ENCODE assay signal across 12 mouse cellular contexts in the genomic region with DNA sequence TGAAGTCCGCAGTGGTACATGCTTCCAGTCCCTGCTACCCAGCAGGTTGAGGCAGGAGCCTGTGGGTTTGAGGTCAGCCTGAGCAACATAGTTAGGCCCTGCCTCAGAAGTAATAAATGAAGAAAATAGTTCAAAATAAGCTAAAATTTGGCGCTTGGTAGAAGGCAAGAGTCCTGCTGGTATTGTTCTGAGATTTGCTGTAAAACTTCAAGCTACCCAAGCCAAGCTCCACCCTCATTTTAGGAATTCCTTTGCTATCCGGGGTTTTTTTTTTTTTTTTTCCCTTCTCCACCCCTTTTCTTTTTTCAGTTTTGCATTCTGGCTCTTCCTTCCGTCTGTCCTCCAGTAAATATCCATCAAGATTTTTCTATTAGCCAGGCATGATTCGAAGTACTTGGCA. TPM values are rescaled to one million over a fixed set of nuclear protein-coding genes. Genes with fewer than 3 reads are reported as not detected.
DNase-seq lines count a peak whose midpoint lies in the region; ATAC-seq and TF ChIP-seq lines count a peak whose summit lies in the region.
"Had no signal": no experiment of that assay in that cellular context is flagged by ENCODE, and none has a peak within 500 bp of the region (broad histone marks: within the 10 kb centered on the region; RNA-seq: fewer than 3 reads in every experiment).

No protein-coding gene starts in this region.

- WGBS in heart, embryonic 16.5 days = 66% methylated on average over 5 of the region's 5 CpGs
- WGBS in heart, embryonic 10.5 days = 70% methylated on average over 5 of the region's 5 CpGs
- 48% methylated on average over 5 of the region's 5 CpGs for WGBS in lung, embryonic 14.5 days
- 74% methylated on average over 5 of the region's 5 CpGs for WGBS in embryonic facial prominence, embryonic 10.5 days
- WGBS in limb, embryonic 12.5 days = 72% methylated on average over 5 of the region's 5 CpGs

- H3K36me3 ChIP-seq in heart, embryonic 16.5 days (ENCODE audit: control insufficient read depth, insufficient read depth) = no peaks in the 10 kb centered on the region
- no peaks in the 10 kb centered on the region for H3K36me3 ChIP-seq in heart, embryonic 10.5 days
- H3K36me3 ChIP-seq in lung, embryonic 14.5 days (ENCODE audit: insufficient read depth) = no peaks in the 10 kb centered on the region
- H3K36me3 ChIP-seq in embryonic facial prominence, embryonic 10.5 days (replicated peaks) = no peaks in the 10 kb centered on the region
- no peaks in the 10 kb centered on the region for H3K36me3 ChIP-seq in limb, embryonic 12.5 days
- H3K36me3 ChIP-seq: intestine, embryonic 15.5 days; midbrain, embryonic 15.5 days had no signal

- peaks cover 8% of the 10 kb centered on the region for H3K4me1 ChIP-seq in heart, embryonic 16.5 days (ENCODE audit: control insufficient read depth, insufficient read depth, low read length)
- H3K4me1 ChIP-seq in heart, embryonic 10.5 days = peaks cover 7% of the 10 kb centered on the region
- peaks cover 7% of the 10 kb centered on the region for H3K4me1 ChIP-seq in lung, embryonic 14.5 days (ENCODE audit: insufficient read depth)
- H3K4me1 ChIP-seq in embryonic facial prominence, embryonic 10.5 days = peaks cover 24% of the 10 kb centered on the region
- peaks cover 23% of the 10 kb centered on the region for H3K4me1 ChIP-seq in limb, embryonic 12.5 days (replicated peaks)
- H3K4me1 ChIP-seq: midbrain, embryonic 15.5 days had no signal

- DNase-seq in heart, embryonic 10.5 days (ENCODE audit: low spot score) = no peak
- DNase-seq in lung, embryonic 14.5 days = peak; percentile 64
- no peak for DNase-seq in lung, postnatal 14 days
- no peak for DNase-seq in embryonic facial prominence, embryonic 10.5 days (ENCODE audit: low spot score)
- no peak for DNase-seq in layer of hippocampus, adult 18-20 months (ENCODE audit: low spot score in 2 of 2)
- DNase-seq: heart, postnatal 14 days; right cerebral cortex, postnatal 25 days; thymus, postnatal 25 days had no signal

- H3K4me2 ChIP-seq in heart, embryonic 16.5 days (ENCODE audit: low read depth, low read length) = no peak overlapping the region
- peak overlapping the region; percentile 44; the same call in 1 of the 2 replicates for H3K4me2 ChIP-seq in lung, embryonic 14.5 days
- H3K4me2 ChIP-seq in limb, embryonic 12.5 days = peak overlapping the region; percentile 47; the same call in 1 of the 2 replicates

- no peak for ATAC-seq in heart, embryonic 16.5 days (replicated peaks; ENCODE audit: extremely low read depth, insufficient read depth, low FRiP score)
- ATAC-seq in lung, embryonic 14.5 days (ENCODE audit: insufficient read depth) = peak; percentile 44
- ATAC-seq in limb, embryonic 12.5 days (ENCODE audit: insufficient number of reproducible peaks, insufficient read depth, low FRiP score, low TSS enrichment, low read depth) = no peak
- ATAC-seq: midbrain, embryonic 15.5 days had no signal

- H3K27me3 ChIP-seq in heart, embryonic 16.5 days (ENCODE audit: control insufficient read depth, insufficient read depth, low read length) = no peaks in the 10 kb centered on the region
- no peaks in the 10 kb centered on the region for H3K27me3 ChIP-seq in heart, embryonic 10.5 days (ENCODE audit: insufficient read depth, poor library complexity, severe bottlenecking)
- no peaks in the 10 kb centered on the region for H3K27me3 ChIP-seq in lung, embryonic 14.5 days (ENCODE audit: insufficient read depth, low read length)
- no peaks in the 10 kb centered on the region for H3K27me3 ChIP-seq in embryonic facial prominence, embryonic 10.5 days (replicated peaks; ENCODE audit: low read depth, poor library complexity, severe bottlenecking)
- H3K27me3 ChIP-seq in limb, embryonic 12.5 days = no peaks in the 10 kb centered on the region
- H3K27me3 ChIP-seq: intestine, embryonic 15.5 days; midbrain, embryonic 15.5 days had no signal

- TF ChIP-seq CTCF in lung, embryonic 14.5 days (IDR thresholded peaks at IDR 0.05; ENCODE audit: low read depth) = no peak

- H3K4me3 ChIP-seq in heart, embryonic 16.5 days (ENCODE audit: low read length) = no peak overlapping the region
- H3K4me3 ChIP-seq in heart, embryonic 10.5 days = no peak overlapping the region
- H3K4me3 ChIP-seq in lung, embryonic 14.5 days (ENCODE audit: low read depth, low read length) = no peak overlapping the region
- no peak overlapping the region for H3K4me3 ChIP-seq in embryonic facial prominence, embryonic 10.5 days
- no peak overlapping the region for H3K4me3 ChIP-seq in limb, embryonic 12.5 days (replicated peaks)
- H3K4me3 ChIP-seq: intestine, embryonic 15.5 days; midbrain, embryonic 15.5 days had no signal

- peak overlapping the region; percentile 50; the same call in 1 of the 2 replicates for H3K27ac ChIP-seq in heart, embryonic 16.5 days (ENCODE audit: low read length)
- no peak overlapping the region for H3K27ac ChIP-seq in heart, embryonic 10.5 days
- H3K27ac ChIP-seq in lung, embryonic 14.5 days (ENCODE audit: low read depth) = peak overlapping the region; percentile 89
- peak overlapping the region; percentile 70; the same call in 1 of the 2 replicates for H3K27ac ChIP-seq in embryonic facial prominence, embryonic 10.5 days (replicated peaks)
- H3K27ac ChIP-seq in limb, embryonic 12.5 days = peak overlapping the region; percentile 77
- H3K27ac ChIP-seq: midbrain, embryonic 15.5 days had no signal

- no peak overlapping the region for H3K9ac ChIP-seq in heart, embryonic 16.5 days (ENCODE audit: low read length)
- no peak overlapping the region for H3K9ac ChIP-seq in lung, embryonic 14.5 days
- no peak overlapping the region for H3K9ac ChIP-seq in limb, embryonic 12.5 days (replicated peaks)
- H3K9ac ChIP-seq: intestine, embryonic 15.5 days; midbrain, embryonic 15.5 days had no signal

- no peaks in the 10 kb centered on the region for H3K9me3 ChIP-seq in heart, embryonic 16.5 days (replicated peaks; ENCODE audit: control insufficient read depth, low read length)
- H3K9me3 ChIP-seq in heart, embryonic 10.5 days = no peaks in the 10 kb centered on the region
- no peaks in the 10 kb centered on the region for H3K9me3 ChIP-seq in lung, embryonic 14.5 days (ENCODE audit: low read depth, low read length)
- H3K9me3 ChIP-seq in embryonic facial prominence, embryonic 10.5 days = no peaks in the 10 kb centered on the region
- no peaks in the 10 kb centered on the region for H3K9me3 ChIP-seq in limb, embryonic 12.5 days
- H3K9me3 ChIP-seq: intestine, embryonic 15.5 days; midbrain, embryonic 15.5 days had no signal

RNA-seq across cellular contexts. Expression of a gene that starts 15.7 kb away (rescaled TPM):
- polyA plus RNA-seq in heart, embryonic 16.5 days (2015; fragmentation: Nextera tagmentation; extraction: Ambion mirVana) = 30.4 and 32.3 TPM in 2 replicates
- polyA plus RNA-seq in heart, embryonic 10.5 days (2016; fragmentation: Nextera tagmentation; extraction: Ambion mirVana) = 24.8 and 37.6 TPM in 2 replicates
- polyA plus RNA-seq in lung, embryonic 14.5 days (2014; fragmentation: Nextera tagmentation; extraction: Ambion mirVana) = 36.2 and 37.8 TPM in 2 replicates
- 14.5 and 15.0 TPM in 2 replicates for polyA plus RNA-seq in embryonic facial prominence, embryonic 10.5 days (2016; fragmentation: Nextera tagmentation; extraction: Ambion mirVana)
- polyA plus RNA-seq in limb, embryonic 12.5 days (2016; fragmentation: Nextera tagmentation; extraction: Ambion mirVana) = 20.4 and 24.4 TPM in 2 replicates
- 10 to 100 TPM; 17.2 to 21.1 TPM for total RNA-seq in layer of hippocampus, adult 18-20 months (2021)
